Mouse (Mus musculus): ENCODE data around the gene Gzmd. TPM values are rescaled to one million over a fixed set of nuclear protein-coding genes. Genes with fewer than 3 reads are reported as not detected.

The Gzmd gene
- polyA plus RNA-seq, 1 experiment: not detected

GRCm38 (mm10) chr14:56082016-56082415 is 50.4 kb downstream of the Gzmd start:
- DNase-seq (ENCODE audit: low read depth): no peak

Other genes with a start within 250 kb of the Gzmd start
- 0.28 and 0.54 TPM in 2 replicates for gene Cbln3, start 248.2 kb downstream of the Gzmd start, polyA plus RNA-seq (2012; rRNA removed)
- 14.3 and 14.7 TPM in 2 replicates for gene Khnyn, start 247.7 kb downstream of the Gzmd start, polyA plus RNA-seq (2012; rRNA removed)
- 62.6 and 68.9 TPM in 2 replicates for gene Sdr39u1, start 232.3 kb downstream of the Gzmd start, polyA plus RNA-seq (2012; rRNA removed)
- 2.0 and 2.6 TPM in 2 replicates for gene Cma1, start 187.9 kb downstream of the Gzmd start, polyA plus RNA-seq (2012; rRNA removed)
- not detected in 2 replicates for gene Cma2, start 181.6 kb downstream of the Gzmd start, polyA plus RNA-seq (2012; rRNA removed)
- not detected in 2 replicates for gene Mcpt1, start 114.6 kb downstream of the Gzmd start, polyA plus RNA-seq (2012; rRNA removed)
- gene Mcpt9, start 102.1 kb downstream of the Gzmd start, polyA plus RNA-seq (2012; rRNA removed): not detected in 2 replicates
- not detected in 2 replicates for gene Mcpt2, start 90.6 kb downstream of the Gzmd start, polyA plus RNA-seq (2012; rRNA removed)
- 0.92 and 2.8 TPM in 2 replicates for gene Mcpt4, start 70.3 kb downstream of the Gzmd start, polyA plus RNA-seq (2012; rRNA removed)
- not detected in 2 replicates for gene Mcpt8, start 47.3 kb downstream of the Gzmd start, polyA plus RNA-seq (2012; rRNA removed)
- 0.11 and 0.20 TPM in 2 replicates for gene Ctsg, start 30.0 kb downstream of the Gzmd start, polyA plus RNA-seq (2012; rRNA removed)
- not detected in 2 replicates for gene Gzme, start 12.0 kb downstream of the Gzmd start, polyA plus RNA-seq (2012; rRNA removed)
- gene Gzmg, start 27.0 kb upstream of the Gzmd start, polyA plus RNA-seq (2012; rRNA removed): not detected in 2 replicates
- gene Gzmn, start 42.0 kb upstream of the Gzmd start, polyA plus RNA-seq (2012; rRNA removed): not detected in 2 replicates
- not detected in 2 replicates for gene Gzmf, start 78.8 kb upstream of the Gzmd start, polyA plus RNA-seq (2012; rRNA removed)
- gene Gzmc, start 102.0 kb upstream of the Gzmd start, polyA plus RNA-seq (2012; rRNA removed): 0.19 TPM in 1 of 2 replicates, not detected in the other
- 0.78 and 1.3 TPM in 2 replicates for gene Gzmb, start 129.7 kb upstream of the Gzmd start, polyA plus RNA-seq (2012; rRNA removed)
- gene Atp12a, start 232.5 kb upstream of the Gzmd start, polyA plus RNA-seq (2012; rRNA removed): 0.19 and 0.47 TPM in 2 replicates